Mouse (Mus musculus): Measurements from ENCODE around the gene Got1. TPM values are rescaled to one million over a fixed set of nuclear protein-coding genes. Genes with fewer than 3 reads are reported as not detected.
A peak's percentile ranks its signal among the peaks of the same experiment; 100 is the strongest.

Got1 gene
- polyA plus RNA-seq, 1 experiment from 2014 or later: 28.0 TPM

- Histone ChIP-seq H3K4me1 (ENCODE audit: control insufficient read depth, low read depth, low read length) (no peaks in the 10 kb centered on the region), H3K4me2 (ENCODE audit: low read depth, low read length) (no peak overlapping the region), H3K9ac (ENCODE audit: low read depth, low read length) (no peak overlapping the region), H3K27me3 (ENCODE audit: control insufficient read depth, insufficient read depth, low read depth, low read length) (no peaks in the 10 kb centered on the region), H3K36me3 (ENCODE audit: control insufficient read depth, insufficient read depth) (no peaks in the 10 kb centered on the region), H3K4me3 (ENCODE audit: low read depth, low read length) (no peak overlapping the region), H3K27ac (ENCODE audit: low read length) (no peak overlapping the region), H3K9me3 (replicated peaks; ENCODE audit: control insufficient read depth, low read length) (no peaks in the 10 kb centered on the region)
- peak; percentile 90 for ATAC-seq (ENCODE audit: low read depth)
- 28% methylated on average over 4 of the region's 4 CpGs for WGBS (ENCODE audit: insufficient replicate concordance)
These were observed 71.4 kb downstream of the Got1 start for GRCm38 (mm10) chr19:43453025-43453424.

GRCm38 (mm10) chr19:43452176-43452575 is 72.2 kb downstream of the Got1 start:
- Histone ChIP-seq H3K9me3 (replicated peaks; ENCODE audit: control insufficient read depth, low read length) (no peaks in the 10 kb centered on the region), H3K9ac (ENCODE audit: low read depth, low read length) (no peak overlapping the region), H3K4me3 (ENCODE audit: low read depth, low read length) (no peak overlapping the region), H3K36me3 (ENCODE audit: control insufficient read depth, insufficient read depth) (no peaks in the 10 kb centered on the region), H3K27me3 (ENCODE audit: control insufficient read depth, insufficient read depth, low read depth, low read length) (no peaks in the 10 kb centered on the region), H3K4me2 (ENCODE audit: low read depth, low read length) (no peak overlapping the region), H3K27ac (ENCODE audit: low read length) (no peak overlapping the region), H3K4me1 (ENCODE audit: control insufficient read depth, low read depth, low read length) (no peaks in the 10 kb centered on the region)
- 84% methylated on average over 5 of the region's 5 CpGs for WGBS (ENCODE audit: insufficient replicate concordance)
- no peak for ATAC-seq (ENCODE audit: low read depth)

GRCm38 (mm10) chr19:43451563-43451962 is 72.8 kb downstream of the Got1 start:
- 82% methylated on average over 10 of the region's 10 CpGs for WGBS (ENCODE audit: insufficient replicate concordance)
- ATAC-seq (ENCODE audit: low read depth): no peak
- H3K36me3 ChIP-seq (ENCODE audit: control insufficient read depth, insufficient read depth): no peaks in the 10 kb centered on the region
- H3K4me1 ChIP-seq (ENCODE audit: control insufficient read depth, low read depth, low read length): no peaks in the 10 kb centered on the region
- no peak overlapping the region for H3K9ac ChIP-seq (ENCODE audit: low read depth, low read length)
- H3K27ac ChIP-seq (ENCODE audit: low read length): no peak overlapping the region
- H3K27me3 ChIP-seq (ENCODE audit: control insufficient read depth, insufficient read depth, low read depth, low read length): no peaks in the 10 kb centered on the region
- H3K4me2 ChIP-seq (ENCODE audit: low read depth, low read length): no peak overlapping the region
- H3K4me3 ChIP-seq (ENCODE audit: low read depth, low read length): no peak overlapping the region
- no peaks in the 10 kb centered on the region for H3K9me3 ChIP-seq (replicated peaks; ENCODE audit: control insufficient read depth, low read length)

Other genes with a start within 250 kb of the Got1 start
- gene Hpse2, start 136.2 kb downstream of the Got1 start, polyA plus RNA-seq (2015; fragmentation: Nextera tagmentation; extraction: Ambion mirVana): not detected in 2 replicates
- 0.12 and 0.29 TPM in 2 replicates for gene Cnnm1, start 84.2 kb downstream of the Got1 start, polyA plus RNA-seq (2015; fragmentation: Nextera tagmentation; extraction: Ambion mirVana)
- 0.11 and 0.32 TPM in 2 replicates for gene Nkx2-3, start 87.7 kb upstream of the Got1 start, polyA plus RNA-seq (2015; fragmentation: Nextera tagmentation; extraction: Ambion mirVana)
- gene Slc25a28, start 150.3 kb upstream of the Got1 start, polyA plus RNA-seq (2015; fragmentation: Nextera tagmentation; extraction: Ambion mirVana): 3.8 and 4.8 TPM in 2 replicates
- 2.2 and 2.5 TPM in 2 replicates for gene Entpd7, start 165.1 kb upstream of the Got1 start, polyA plus RNA-seq (2015; fragmentation: Nextera tagmentation; extraction: Ambion mirVana)
- 9.6 and 10.8 TPM in 2 replicates for gene Cutc, start 228.4 kb upstream of the Got1 start, polyA plus RNA-seq (2015; fragmentation: Nextera tagmentation; extraction: Ambion mirVana)
- 5.2 and 5.3 TPM in 2 replicates for gene Cox15, start 228.4 kb upstream of the Got1 start, polyA plus RNA-seq (2015; fragmentation: Nextera tagmentation; extraction: Ambion mirVana)

Data from liver, embryonic 16.5 days (tissue).